Mouse (Mus musculus): ENCODE measurements at regions not wholly inside any gene's neighbourhood (a gene's known extent, or its start where the extent isn't known, plus 50 kb on each side); places are given as distances from the start of the nearest gene placed in this dataset.

- TF ChIP-seq POLR2A (IDR thresholded peaks at IDR 0.05; ENCODE audit: borderline replicate concordance, low read depth, low read length) (no peak), CTCF (IDR thresholded peaks at IDR 0.05; ENCODE audit: low read depth, low read length) (no peak)
Observed at GRCm38 (mm10) chr13:92962625-92963024, 118.1 kb downstream of the Mtx3 start.

Data from bone marrow macrophage, adult 2 months (primary cell).